Mouse (Mus musculus): ENCODE data around the gene Rlim.
A peak's percentile ranks its signal among the peaks of the same experiment; 100 is the strongest.

Gene Rlim

DNA sequence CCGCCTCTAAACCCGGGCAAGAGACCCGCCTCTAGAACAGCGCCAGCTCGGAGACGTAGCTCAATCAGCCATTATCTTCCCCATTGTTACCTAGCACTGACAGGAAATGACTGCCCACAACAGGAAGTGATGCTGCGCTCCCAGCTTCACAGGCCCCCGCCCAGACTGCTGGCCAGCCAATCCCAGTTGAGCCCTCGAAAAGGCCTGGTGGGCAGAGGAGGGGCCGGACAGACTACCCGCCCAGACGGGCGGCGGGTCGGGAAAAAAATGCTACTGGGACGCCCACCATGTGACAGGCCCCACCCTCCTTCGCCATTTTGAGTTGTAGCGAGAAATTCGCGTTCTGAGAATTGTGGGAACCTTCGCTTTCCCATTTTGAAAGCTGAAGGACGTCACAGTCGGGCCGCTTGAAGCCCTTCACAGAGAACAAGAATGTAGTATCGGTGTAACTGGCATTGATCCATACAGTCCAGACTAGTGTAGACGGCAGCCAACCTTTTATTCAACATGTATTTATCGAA is at the start of gene Rlim:
Gene Rlim, minus strand, starts transcription at position 116 of the 521 bp plus-strand sequence.
- DNase-seq (ENCODE audit: low spot score), result peak; percentile 81

DNA sequence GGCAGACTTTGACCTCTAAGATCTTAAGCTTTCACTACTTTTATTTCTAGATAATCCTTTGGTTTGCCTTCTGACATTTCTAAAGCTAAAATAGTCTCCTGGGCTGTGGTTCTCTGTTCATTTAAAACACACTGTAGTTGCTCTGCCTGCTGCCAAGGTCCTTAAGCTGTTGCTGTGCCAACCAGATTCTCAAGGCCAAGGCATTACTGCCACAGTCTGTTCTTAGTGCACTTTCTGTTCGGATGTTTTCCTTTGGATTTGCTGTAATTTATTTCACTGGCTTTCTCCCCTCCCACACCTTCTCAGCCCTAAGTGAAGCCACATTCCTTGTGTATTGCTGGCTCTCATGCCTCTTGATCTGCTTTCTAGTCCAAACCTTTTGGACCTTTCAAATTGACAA is 36.1 kb upstream of the Rlim start:
- no peak for DNase-seq (ENCODE audit: low spot score)

DNA sequence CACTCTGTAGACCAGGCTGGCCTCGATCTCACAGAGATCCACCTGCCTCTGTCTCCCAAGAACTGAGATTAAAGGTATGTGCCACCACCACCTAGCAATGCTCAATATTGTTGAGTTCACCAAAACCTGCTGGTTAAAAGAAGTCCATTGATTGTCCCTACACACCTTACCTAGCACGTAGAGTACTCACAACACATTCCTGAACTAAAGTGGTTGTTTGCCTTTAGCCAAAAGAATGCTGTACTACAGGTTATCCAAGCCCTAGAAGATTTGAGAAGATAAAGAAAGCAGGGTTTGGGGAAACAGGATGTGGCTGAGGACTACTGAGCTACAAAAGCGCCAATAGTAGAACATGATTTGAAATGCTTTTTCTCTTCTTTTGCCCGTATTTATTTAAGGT is 34.0 kb upstream of the Rlim start:
- DNase-seq (ENCODE audit: low spot score), result no peak

DNA sequence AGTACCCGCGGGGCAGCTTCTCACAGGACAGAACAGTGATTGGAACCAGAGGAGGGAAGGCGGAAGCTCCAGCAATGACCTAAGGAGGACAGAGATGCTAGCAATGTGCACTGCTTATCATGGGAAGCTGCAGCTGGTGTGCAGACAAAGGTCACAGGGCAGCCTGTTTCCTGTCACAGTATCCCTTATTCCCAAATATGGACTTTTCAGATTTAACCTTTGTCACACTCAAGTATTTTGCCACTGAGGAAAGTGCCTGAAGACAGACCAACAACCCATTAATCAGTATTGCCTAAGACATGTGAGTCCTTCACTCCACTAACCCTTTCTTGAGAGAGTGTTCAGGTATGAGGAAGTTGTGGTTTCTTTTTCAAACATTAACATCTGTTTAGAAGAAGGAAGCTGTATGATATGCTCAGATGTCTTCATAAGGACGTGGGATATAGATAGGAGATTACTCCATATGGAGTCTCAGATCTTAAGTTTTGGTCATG is 32.3 kb upstream of the Rlim start:
- no peak for DNase-seq (ENCODE audit: low spot score)

DNA sequence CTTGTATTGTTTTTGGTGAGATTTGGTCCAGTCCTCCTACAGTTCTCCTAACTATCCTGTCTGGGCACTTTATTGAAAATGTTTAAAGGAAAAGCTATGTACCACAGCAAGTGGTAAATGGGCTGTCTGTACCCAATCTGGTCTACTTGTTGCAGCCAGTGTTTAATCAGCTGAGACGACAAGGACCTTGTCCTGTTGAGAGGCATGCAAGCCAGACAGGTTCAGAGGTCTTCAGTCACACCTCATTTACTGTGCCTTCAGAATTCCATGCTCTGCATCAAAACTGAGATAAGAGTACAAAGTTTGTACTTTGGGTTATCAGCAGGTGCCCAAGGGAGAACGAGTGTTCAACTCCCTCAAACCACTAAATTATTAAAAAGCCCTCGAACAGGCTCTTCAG is 13.7 kb upstream of the Rlim start:
- DNase-seq (ENCODE audit: low spot score), result no peak

DNA sequence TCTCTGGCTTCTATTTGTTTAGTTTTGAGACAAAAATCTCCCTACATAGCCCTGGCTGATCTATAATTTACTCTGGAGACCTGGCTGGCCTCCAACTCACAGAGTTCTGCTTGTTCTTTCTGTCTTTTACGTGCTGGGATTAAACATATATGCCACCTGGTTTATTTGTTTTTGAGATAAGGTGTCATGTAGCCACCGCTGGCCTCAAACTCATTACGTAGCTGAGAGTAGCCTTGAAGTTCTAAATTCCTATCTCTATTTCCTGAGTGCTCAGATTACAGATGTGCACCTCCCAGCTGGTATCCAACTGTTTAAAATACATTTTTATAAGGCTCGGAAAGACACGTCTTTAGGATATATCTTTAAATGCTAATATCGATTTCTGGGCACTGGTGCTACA is 12.8 kb upstream of the Rlim start:
- DNase-seq (ENCODE audit: low spot score), result no peak

DNA sequence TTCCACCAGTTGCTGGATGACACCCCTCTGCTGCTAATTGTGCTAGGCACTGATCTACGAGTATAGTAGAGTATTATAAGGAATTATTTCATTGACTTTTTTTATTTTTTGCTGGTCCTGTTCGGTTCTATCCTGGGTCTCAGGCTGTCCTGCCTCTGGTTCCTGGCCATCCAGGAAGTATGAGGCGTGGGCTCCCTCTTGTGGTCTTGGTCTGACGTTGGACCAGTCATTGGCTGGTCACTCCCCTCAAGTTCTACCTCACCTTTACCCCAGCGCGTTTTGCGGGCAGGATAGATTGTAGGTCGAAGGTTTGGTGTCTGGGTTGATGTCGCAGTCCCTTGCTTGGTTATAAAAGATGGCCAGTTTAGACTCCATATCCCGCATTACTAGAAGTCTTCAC is 10.6 kb upstream of the Rlim start:
- DNase-seq (ENCODE audit: low spot score), result no peak

DNA sequence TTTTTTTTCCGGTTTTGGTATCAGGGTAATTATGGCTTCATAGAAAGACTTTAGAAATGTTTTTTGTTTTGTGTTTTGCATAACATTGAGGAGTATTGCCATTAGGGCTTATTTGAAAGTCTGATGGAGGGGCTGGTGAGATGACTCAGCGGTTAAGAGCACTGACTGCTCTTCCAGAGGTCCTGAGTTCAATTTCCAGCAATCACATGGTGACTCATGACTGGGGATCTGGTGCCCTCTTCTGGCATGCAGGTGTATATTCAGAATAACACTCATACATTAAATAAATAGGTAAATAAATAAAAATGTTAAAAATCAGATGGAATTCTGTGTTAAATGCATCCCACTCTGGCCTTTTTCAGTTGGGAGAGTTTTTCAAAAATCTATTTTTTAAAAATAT is 9.3 kb upstream of the Rlim start:
- DNase-seq (ENCODE audit: low spot score), result no peak

DNA sequence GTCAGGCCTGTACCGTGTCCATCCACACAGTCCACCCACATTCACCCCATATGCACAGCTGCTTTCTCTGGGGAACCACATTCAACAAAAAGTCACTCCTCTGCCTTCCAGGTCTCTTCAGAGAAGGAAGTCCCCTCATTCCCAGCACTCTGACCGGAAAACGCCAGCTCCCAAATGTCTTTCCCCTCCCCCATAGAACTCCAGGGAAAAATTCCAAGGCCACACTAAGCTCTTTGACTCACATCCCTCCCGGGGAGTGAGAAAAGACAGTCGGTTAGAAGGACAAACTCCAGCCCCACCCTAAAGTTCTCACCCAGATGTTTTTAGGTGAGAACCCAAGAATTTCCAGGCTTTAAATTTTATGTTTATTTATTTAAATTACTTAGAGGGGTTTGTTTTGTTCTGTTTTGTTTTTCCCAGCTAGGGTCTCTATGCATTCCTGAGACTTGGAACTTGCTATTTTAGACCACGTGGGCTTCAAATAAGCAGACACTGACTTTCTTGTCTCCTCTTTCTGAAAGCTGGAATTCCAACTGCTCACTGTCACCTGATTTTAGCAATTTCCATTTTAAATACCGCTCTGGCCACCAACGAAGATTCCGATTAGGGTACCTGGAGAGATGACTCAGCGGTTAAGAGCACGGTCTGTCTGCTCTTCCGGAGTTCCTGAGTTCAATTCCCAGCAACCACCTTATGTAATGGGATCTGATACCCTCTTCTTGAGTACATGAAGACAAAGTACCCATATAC is 6.3 kb upstream of the Rlim start:
- no peak for DNase-seq (ENCODE audit: low spot score)

DNA sequence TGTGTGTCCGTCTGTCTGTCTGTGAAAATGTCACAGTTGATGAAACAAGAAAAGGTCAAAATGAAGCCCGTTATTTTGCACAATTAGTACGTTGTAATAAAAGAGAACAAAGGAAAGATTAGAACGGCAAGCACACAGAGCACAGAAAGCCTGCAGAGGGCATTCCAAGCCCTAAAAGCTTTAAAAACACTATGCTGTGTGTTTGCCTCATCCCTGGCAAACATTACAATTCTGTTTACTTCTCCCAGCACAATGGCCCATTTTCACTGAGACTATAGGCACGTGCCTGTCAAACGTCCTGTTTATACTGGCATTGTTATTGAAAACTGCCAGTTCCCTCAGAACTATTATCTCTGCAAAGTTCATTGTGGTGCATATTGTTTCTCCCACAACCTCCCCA is 5.1 kb upstream of the Rlim start:
- DNase-seq (ENCODE audit: low spot score), result no peak

DNA sequence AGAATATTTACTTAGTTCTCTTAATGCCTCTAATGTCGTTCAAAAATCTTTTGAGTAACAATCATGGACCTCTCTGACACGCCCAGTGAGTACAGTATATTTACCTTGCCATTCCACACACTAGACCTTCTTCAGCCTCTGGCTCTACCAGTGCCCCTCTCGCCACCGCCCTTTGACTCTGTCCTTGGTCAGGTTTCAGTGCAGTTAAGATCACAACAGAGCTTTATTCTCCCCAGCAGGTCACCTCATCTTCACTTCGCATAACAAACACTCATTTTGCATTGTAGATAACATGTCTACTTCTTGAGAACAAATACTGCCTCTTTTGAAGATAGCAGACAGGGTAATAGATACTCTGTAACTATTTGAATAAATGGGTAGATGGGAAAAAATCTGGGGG is 3.9 kb upstream of the Rlim start:
- no peak for DNase-seq (ENCODE audit: low spot score)

DNA sequence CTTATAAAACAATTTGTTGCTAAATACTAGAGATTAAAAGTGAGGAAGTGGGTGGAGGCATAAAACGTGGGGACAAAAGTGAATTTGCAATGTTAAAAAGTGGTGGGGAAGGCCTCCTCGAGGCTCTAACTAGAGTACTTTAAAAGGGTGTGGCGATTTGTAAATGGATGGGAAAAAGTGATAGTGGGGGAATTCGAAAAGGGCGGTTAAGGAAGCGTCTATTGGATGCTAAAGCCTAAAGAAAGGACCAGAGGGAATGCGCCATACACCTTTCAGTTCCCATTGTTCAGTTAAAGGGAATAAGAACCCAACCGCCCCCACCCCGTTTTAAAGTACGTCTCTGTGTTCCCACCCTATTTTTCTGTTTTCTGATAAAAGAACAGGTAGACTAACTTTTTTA is 722 bp upstream of the Rlim start:
- no peak for DNase-seq (ENCODE audit: low spot score)

DNA sequence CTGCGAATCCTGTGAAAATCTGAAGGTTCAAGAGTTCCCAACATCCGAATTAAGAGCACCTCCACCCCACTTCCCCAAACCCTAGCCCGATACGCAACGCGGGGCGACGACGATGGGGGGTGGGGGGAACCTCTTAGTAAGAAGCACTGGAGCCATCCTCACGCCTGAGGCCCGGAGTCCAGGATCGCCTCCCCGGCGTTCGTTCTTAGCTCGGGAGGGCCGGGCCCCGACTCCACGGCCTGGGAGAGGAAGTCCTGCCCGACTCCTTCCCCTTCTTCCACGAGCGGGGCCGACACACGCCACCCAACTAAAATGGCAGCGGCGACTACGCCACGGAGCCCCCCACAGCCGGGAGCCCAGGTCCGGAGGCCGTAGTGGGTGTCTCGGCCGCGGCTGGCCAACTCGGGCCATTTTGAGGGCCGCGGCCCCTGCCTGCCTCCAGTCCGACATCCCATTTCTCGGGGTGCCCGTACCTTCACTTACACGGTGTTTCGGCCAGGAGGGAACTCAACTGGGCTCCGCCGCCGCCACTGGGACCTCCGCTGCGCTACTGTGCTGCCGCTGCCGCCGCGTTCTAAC is 405 bp downstream of the Rlim start:
- DNase-seq (ENCODE audit: low spot score), result peak; percentile 49

DNA sequence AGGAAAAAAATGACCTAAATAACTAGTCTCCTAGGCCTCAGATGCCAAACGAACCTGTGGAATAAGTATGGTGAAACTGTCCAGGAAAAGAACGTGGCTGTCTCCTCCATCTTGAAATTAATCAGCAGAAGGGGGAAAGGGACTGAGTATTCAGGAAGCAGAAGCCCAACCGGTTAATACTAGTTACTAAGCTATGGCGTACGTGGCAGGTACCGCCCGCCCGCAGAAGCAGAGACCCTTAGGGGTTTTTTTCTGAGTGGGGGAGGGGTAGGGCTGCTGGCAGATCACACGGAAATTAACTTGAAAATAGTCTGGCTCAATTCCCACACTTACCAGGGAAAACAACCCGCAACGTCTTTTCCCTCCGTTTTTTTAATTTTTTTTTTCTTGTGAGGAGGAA is 1.0 kb downstream of the Rlim start:
- no peak for DNase-seq (ENCODE audit: low spot score)

DNA sequence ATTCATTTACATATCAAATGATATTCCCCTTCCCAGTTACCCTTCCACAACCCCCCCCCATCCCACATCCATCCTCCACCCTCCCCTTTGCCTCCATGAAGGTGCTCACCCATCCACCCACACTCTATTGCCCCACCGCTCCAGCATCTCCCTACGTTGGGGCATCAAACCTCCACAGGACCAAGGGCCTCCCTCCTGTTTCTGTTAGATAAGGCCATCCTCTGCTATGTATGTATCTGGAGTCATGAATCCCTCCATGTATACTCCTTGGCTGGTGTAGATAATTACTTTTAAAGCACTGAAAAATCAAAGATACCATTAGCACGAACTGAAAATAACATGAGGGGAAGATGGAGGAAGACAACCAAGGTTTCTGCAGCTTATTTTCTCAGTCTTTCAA is 41.4 kb downstream of the Rlim start:
- DNase-seq (ENCODE audit: low spot score), result no peak

DNA sequence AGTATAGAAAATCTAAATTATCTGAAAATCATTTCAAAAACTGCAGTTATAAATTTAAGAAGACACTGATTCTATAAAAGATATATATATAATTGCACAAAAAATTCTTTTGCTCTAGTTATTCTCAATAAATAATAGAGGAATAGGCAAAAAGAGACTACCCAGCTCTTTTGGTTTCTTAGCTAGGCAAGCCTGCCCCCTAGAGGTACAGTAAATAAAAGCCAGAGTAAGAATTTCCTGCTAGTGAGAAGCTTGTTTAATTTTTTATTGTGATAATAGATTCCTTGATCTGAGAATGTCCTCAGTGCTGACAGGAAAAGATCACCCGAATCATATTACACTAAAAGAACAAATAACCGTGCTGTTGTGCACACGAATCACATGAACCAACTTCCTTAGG is 43.8 kb downstream of the Rlim start:
- no peak for DNase-seq (ENCODE audit: low spot score)

DNA sequence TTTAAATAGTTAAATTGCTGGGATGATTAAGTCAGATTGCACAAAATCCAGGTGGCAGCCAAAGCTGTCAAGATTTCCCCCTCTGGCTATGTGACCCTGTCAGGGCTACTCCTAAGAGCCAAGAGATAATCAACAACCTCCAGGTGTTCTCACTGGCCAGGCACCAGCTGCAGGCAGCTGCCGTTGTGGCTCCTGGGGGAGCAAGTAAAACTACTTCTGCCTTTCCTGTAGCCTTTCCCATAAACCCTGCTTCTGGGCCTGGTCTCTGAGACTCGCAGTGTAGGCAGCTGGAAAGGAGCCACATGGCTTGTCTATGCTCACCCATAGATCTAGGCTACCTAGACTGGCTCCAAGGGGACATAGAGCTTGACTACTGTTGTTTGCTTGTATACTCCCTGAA is 58.6 kb downstream of the Rlim start:
- no peak for DNase-seq (ENCODE audit: low spot score)

DNA sequence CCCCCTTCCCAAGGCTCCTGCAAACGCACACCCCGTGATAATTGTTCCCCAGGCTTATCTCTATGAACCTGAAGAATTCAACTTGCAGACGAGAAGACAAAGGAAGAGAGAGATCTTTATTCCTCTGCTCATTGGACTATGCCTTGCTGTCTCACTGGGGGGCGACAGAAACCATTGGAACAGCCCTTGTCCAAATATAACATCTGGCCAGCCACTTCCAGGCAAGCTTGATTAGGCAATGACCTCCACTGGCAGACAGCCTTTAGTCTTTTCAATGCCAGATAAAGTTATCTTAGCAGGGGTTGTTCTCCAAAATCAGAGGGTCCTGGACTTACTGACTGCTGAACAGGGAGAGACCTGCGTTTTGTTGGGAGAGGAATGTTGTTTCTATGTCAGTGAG is 62.1 kb downstream of the Rlim start:
- peak; percentile 47 for DNase-seq (ENCODE audit: low spot score)

DNA sequence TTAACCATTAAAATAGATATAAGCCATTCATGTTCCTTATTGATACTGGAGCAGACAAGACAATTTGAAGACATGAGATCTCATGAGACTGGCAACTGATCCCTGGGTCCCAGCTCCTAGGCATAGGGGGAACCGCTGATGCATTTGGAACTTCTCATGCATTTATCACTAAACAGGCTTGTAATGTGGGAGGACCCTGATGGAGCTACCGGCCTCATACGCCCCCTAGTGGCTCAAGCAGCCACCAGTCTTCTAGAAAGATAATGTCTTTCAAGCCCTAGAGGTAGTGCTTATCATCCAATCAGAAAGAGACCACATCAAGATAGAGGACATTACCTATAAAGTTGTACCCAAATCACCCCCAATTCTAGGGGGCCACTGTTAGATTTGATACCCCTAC is 66.3 kb downstream of the Rlim start:
- DNase-seq (ENCODE audit: low spot score), result peak; percentile 55

All from testis, postnatal 10 days (tissue).